Comparison of ENCODE assay signal across 7 mouse cellular contexts in the genomic region with DNA sequence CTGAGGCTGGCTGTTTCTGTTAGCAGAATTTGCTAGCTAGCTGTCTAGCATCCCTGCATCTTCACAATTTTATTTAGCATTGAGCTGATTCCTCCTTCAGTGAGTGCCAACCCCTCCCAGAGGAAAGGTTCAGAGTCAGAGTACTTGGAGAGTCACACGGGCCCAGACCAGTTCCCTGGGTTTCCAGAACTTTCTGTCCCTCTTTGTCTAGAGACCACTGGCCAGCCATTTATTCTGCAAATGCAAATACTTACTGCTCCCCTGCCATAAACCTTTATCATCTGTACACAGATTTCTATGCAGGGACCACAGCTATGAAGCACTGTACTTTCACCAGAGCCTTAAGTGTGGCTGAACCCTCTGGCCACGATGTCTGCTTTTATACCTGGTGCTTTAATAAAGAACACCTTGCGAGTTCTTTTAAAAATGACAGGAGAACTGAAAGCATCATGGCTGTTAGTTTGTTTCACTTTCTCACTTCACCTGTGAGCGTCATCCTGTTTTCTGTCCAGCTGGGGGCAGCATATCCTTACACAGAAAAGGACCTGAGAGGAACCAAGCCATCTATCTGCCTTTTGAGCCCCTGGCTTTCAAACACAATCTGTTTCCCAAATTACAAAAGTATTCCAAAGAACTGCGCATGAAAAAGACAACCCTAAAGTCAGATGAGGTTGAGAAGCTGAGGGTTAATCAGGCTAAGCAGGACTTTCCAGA.
DNase-seq lines count a peak whose midpoint lies in the region; ATAC-seq and TF ChIP-seq lines count a peak whose summit lies in the region.

No protein-coding gene starts in this region.

- H3K9ac ChIP-seq in lung, postnatal 0 days (replicated peaks; ENCODE audit: low read depth): no peak overlapping the region

- peak; percentile 3 for DNase-seq in thymus, postnatal 14 days
- DNase-seq in thymus, postnatal 10 days (ENCODE audit: low spot score in 2 of 2): no peak
- peak; percentile 44 to 55 for DNase-seq in adrenal gland, postnatal 36 days
- DNase-seq in forelimb bud, embryonic 11.5 days (ENCODE audit: low read depth, low spot score): peak; percentile 48
- DNase-seq in kidney, postnatal 25 days: peak; percentile 41 to 60
- DNase-seq in lung, postnatal 0 days (ENCODE audit: low spot score): peak; percentile 59
- DNase-seq in retina, postnatal 1 day: peak; percentile 65

- H3K9me3 ChIP-seq in lung, postnatal 0 days (ENCODE audit: low read length): no peaks in the 10 kb centered on the region

- no peak for TF ChIP-seq EP300 in lung, postnatal 0 days (IDR thresholded peaks at IDR 0.05)

- no peaks in the 10 kb centered on the region for H3K36me3 ChIP-seq in lung, postnatal 0 days (ENCODE audit: insufficient read depth, low read length)

- no peak overlapping the region for H3K27ac ChIP-seq in lung, postnatal 0 days (ENCODE audit: low read length)

- H3K27me3 ChIP-seq in lung, postnatal 0 days (replicated peaks; ENCODE audit: insufficient read depth, low read length): no peaks in the 10 kb centered on the region

- 35% methylated on average over 5 of the region's 5 CpGs for WGBS in lung, postnatal 0 days

- peak; percentile 78 for TF ChIP-seq CTCF in lung, postnatal 0 days (IDR thresholded peaks at IDR 0.05)

- no peak overlapping the region for H3K4me2 ChIP-seq in lung, postnatal 0 days (replicated peaks; ENCODE audit: low read depth, low read length)

- ATAC-seq in lung, postnatal 0 days: no peak

- H3K4me3 ChIP-seq in lung, postnatal 0 days (ENCODE audit: low read depth, low read length): no peak overlapping the region

- no peaks in the 10 kb centered on the region for H3K4me1 ChIP-seq in lung, postnatal 0 days (ENCODE audit: insufficient read depth, low read depth, low read length)

Comparison
In these comparisons a context has a peak if more than half of its experiments do, and no peak if none do; other contexts are left out.
1. DNase-seq: peak in thymus, postnatal 14 days (single experiment), adrenal gland, postnatal 36 days (2 of 2), forelimb bud, embryonic 11.5 days (single experiment), kidney, postnatal 25 days (2 of 2), lung, postnatal 0 days (single experiment) and retina, postnatal 1 day (single experiment); none in thymus, postnatal 10 days (0 of 2).